Mouse (Mus musculus) midbrain, embryonic 14.5 days (tissue): Measurements from ENCODE around the gene Fkbp5. TPM values are rescaled to one million over a fixed set of nuclear protein-coding genes. Genes with fewer than 3 reads are reported as not detected.

Source experiments
- ATAC-seq: fragments of 200-750 bp; cut with Nextera tagmentation; 2 replicates; pipeline ENCODE4 v1.8.0; 2017; ENCODE audit warnings: moderate number of reproducible peaks, moderate library complexity; ENCODE audit not compliant: low FRiP score, low TSS enrichment
- DNase-seq: peaks from one replicate; pipeline ENCODE4 v3.0.0-alpha.2; 2015
- H3K27ac ChIP-seq: fragments of 300-500 bp; sonication (generic); replicated peaks from 2 replicates; pipeline ENCODE4 v1.5.1; 2014; ENCODE audit warnings: mild to moderate bottlenecking, low read depth, low read length, moderate library complexity
- H3K27me3 ChIP-seq: fragments of 300-500 bp; sonication (generic); 2 replicates; pipeline ENCODE4 v1.6.1; 2014; ENCODE audit warnings: low read length, control low read depth, mixed read lengths; ENCODE audit not compliant: control insufficient read depth, insufficient read depth
- H3K36me3 ChIP-seq: fragments of 300-500 bp; sonication (generic); 2 replicates; pipeline ENCODE4 v1.6.1; 2014; ENCODE audit warnings: low read length, control low read depth; ENCODE audit not compliant: control insufficient read depth, insufficient read depth
- H3K4me1 ChIP-seq: fragments of 300-500 bp; sonication (generic); 2 replicates; pipeline ENCODE4 v1.6.1; 2014; ENCODE audit warnings: mild to moderate bottlenecking, antibody characterized with exemption, low read length, control low read depth; ENCODE audit not compliant: control insufficient read depth, insufficient read depth
- H3K4me2 ChIP-seq: fragments of 300-500 bp; sonication (generic); 2 replicates; pipeline ENCODE4 v1.6.1; 2014; ENCODE audit warnings: mild to moderate bottlenecking, low read length, moderate library complexity
- H3K4me3 ChIP-seq: fragments of 300-500 bp; sonication (generic); replicated peaks from 2 replicates; pipeline ENCODE4 v1.5.1; 2014; ENCODE audit warnings: low read depth, low read length
- H3K9ac ChIP-seq: fragments of 300-500 bp; sonication (generic); replicated peaks from 2 replicates; pipeline ENCODE4 v1.6.1; 2014; ENCODE audit warnings: mild to moderate bottlenecking, low read length, moderate library complexity
- H3K9me3 ChIP-seq: fragments of 300-500 bp; sonication (generic); 2 replicates; pipeline ENCODE4 v1.6.1; 2016; ENCODE audit warnings: low read length, control low read depth, mixed read lengths; ENCODE audit not compliant: control insufficient read depth
- WGBS: fragments of 180-500 bp; shearing (Covaris S2); extraction: QIAGEN DNeasy Blood & Tissue Kit; methylation state at CpG from one replicate; pipeline ENCODE4 v1.1.7; 2014; 5-methylcytosine and 5-hydroxymethylcytosine counted together
- polyA plus RNA-seq: library from polyadenylated mRNA; unstranded; fragments of >200 nt; fragmentation: Nextera tagmentation; extraction: Ambion mirVana; gene quantifications from 2 replicates; pipeline ENCODE4 v1.2.1, GENCODE M21; 2014

The Fkbp5 gene
- polyA plus RNA-seq, 1 experiment from 2014 or later, result 11.6 TPM

DNA sequence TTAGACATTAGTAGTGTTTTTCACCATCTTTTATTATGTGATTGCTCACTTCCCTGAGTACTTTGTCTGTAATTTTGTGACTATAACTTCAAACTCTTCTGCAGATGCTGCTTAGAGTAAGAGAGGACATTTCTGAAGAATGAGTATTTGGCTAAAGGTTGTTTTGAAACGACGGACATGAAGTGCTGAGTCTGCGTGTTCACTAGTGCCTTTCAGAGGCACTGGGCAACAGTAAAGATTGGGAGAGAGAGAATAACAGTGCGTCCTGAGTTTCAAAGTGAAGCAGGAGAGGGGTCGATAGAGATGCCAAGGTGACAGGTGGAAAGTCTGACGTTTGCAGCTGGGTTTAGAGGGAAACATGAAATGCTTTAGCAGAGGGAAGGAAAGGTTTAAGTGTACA, 69.1 kb downstream of the Fkbp5 start:
- Histone ChIP-seq H3K9me3 (no peaks in the 10 kb centered on the region), H3K27ac (no peak overlapping the region), H3K4me3 (no peak overlapping the region), H3K4me1 (0 out of 2 replicates have a peak, but pooled peaks cover 3% of the 10 kb centered on the region), H3K36me3 (no peaks in the 10 kb centered on the region), H3K4me2 (no peak overlapping the region), H3K27me3 (no peaks in the 10 kb centered on the region), H3K9ac (no peak overlapping the region)
- DNase-seq (no peak), ATAC-seq (no peak)
- 77% methylated on average over 6 of the region's 6 CpGs for WGBS

DNA sequence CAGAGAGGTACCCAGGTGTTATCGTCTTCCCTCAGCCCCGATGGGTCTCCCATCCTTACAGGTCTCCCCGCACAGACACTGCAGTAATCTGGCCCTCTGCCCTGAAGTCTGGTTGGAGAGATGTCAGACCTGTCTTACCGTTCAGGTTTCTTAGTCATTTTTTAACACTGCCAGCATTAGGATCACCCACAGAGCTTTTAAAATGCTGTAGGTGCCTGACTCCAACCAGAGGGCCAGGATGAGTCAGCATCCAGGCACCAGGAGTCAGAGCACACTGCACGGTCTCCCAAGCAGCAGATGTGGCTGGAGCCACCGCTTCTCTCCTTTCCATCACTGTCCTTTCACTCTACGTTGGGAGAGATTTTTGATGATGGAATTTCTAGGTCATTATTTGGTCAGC, 69.5 kb downstream of the Fkbp5 start:
- Histone ChIP-seq H3K9me3 (no peaks in the 10 kb centered on the region), H3K4me1 (0 out of 2 replicates have a peak, but pooled peaks cover 3% of the 10 kb centered on the region), H3K36me3 (no peaks in the 10 kb centered on the region), H3K27ac (no peak overlapping the region), H3K27me3 (no peaks in the 10 kb centered on the region), H3K9ac (no peak overlapping the region), H3K4me2 (no peak overlapping the region), H3K4me3 (no peak overlapping the region)
- no peak for DNase-seq
- no peak for ATAC-seq
- WGBS, result 82% methylated on average over 7 of the region's 7 CpGs

DNA sequence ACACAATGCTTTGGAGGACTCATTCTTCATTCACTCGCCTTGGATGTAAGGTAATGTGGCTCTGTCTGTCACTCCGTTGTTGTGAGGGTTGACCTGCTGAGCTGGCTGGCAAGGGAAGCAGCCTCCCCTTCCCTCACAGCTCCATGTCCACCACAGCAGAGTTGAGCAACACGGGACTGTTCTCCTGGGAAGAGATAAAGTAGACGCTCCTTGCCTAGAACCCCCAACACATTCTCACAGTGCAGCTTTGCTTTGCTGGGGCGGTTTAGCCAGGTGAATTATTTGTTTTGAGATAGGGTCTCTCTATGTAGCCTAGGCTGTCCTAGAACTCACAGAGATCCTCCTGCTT, 70.5 kb downstream of the Fkbp5 start:
- Histone ChIP-seq H3K4me2 (no peak overlapping the region), H3K4me1 (no peaks in the 10 kb centered on the region), H3K9me3 (no peaks in the 10 kb centered on the region), H3K27ac (no peak overlapping the region), H3K9ac (no peak overlapping the region), H3K27me3 (no peaks in the 10 kb centered on the region), H3K36me3 (no peaks in the 10 kb centered on the region), H3K4me3 (no peak overlapping the region)
- no peak for DNase-seq
- ATAC-seq, result no peak
- WGBS, result 91% methylated on average over 5 of the region's 5 CpGs

DNA sequence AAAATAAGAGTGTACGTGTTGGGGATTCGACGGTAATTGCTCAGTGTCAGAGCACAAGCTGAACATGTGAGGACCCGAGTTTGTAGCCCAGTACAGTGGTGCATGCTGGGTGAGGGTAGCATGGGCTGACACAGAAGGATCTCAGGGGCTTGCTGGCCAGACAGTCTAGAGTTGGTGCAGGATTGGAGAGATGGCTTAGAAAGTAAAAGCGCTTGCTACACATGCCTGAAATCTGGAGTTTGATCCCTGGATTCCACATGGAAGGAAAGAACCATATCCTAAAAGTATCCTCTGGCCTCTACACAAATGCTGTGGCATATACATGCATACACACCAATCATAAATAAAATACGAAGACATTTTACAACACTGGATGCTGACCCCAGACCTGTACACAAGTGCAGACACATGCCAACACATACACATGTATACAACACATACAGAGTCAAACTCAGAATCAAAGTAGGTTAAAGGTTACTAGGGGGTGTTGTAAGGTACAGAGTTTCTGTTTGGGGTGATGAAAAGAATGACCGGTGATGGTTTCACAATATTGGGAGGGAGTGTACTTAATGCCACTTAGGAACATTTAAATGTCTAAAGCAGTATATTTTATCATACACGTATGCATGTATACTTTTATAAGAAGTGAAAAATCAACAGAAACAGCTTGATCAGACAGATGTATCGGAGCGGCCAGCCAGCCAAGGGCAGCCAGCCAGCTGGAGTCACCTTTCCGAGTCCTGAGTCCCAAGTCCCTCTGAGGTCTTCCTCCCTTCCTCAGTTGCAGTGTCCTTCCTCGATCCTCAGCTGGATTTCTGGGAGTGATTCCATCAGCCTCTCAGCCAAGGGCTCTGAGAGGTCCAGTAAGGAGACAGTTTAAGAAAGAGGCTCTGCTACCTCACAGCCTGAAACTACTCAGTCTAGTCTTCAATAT, 71.2 kb downstream of the Fkbp5 start:
- Histone ChIP-seq H3K9me3 (no peaks in the 10 kb centered on the region), H3K27ac (no peak overlapping the region), H3K4me1 (no peaks in the 10 kb centered on the region), H3K36me3 (no peaks in the 10 kb centered on the region), H3K4me2 (no peak overlapping the region), H3K9ac (no peak overlapping the region), H3K4me3 (no peak overlapping the region), H3K27me3 (no peaks in the 10 kb centered on the region)
- DNase-seq (no peak), ATAC-seq (no peak)
- WGBS, result 91% methylated on average over 12 of the region's 12 CpGs

DNA sequence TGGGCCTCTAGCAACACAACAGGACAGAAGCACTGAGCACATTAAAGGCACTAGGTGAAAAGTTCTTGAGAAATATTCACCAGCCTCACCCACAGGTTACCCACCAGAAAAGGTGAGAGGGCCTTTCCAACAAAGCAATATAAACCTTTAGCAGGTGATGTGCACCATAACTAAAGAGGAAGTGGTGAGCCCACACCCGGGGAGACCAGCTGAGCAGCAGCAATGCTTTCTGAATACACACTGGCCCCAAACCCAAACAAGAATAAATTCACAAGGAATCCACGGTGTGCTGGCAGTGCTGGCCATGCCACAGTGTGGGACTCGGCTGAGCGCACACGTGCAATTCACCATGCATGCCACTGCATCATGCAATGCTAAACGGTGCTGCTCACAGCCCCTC, 74.7 kb downstream of the Fkbp5 start:
- Histone ChIP-seq H3K9me3 (no peaks in the 10 kb centered on the region), H3K4me1 (no peaks in the 10 kb centered on the region), H3K27ac (no peak overlapping the region), H3K27me3 (no peaks in the 10 kb centered on the region), H3K4me2 (no peak overlapping the region), H3K9ac (no peak overlapping the region), H3K4me3 (no peak overlapping the region), H3K36me3 (0 out of 2 replicates have a peak, but pooled peaks cover 6% of the 10 kb centered on the region)
- no peak for DNase-seq
- WGBS, result 77% methylated on average over 6 of the region's 6 CpGs
- no peak for ATAC-seq

DNA sequence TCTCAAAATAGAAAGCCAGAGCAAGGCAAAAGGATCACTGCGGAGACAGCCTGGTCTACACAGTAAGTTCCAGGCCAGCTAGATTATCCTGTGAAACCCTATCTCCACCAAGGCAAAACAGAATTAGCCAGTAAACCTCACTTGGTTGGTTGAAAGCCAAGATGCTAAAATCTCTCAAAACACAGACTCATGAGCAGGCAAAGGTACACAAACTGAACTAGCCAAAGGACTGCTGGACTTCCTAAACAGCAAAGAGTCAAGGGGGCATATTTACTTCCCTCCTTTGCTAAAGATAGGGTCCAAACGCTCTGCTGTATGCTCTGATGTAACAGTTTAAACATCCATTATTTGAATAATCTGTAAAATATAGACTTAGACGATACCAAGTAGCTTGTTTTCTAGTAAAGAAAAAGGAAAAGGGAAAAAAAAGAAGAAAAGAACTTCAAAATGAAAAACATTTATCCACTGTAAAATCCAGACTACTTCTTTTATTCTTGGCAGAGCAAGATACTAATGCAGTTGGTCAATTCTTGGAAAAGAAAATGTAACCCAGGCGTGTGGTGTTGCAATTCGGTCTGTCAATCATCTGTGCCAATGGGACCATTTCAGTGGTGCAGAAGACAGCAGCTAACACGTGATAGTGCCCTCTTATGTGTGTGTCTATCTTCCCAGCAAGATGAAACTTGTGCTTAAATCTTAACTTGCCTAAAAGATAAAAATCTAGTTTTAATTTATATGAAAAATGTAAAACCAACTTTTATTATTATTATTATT, 78.8 kb downstream of the Fkbp5 start:
- no peak overlapping the region for H3K4me2 ChIP-seq
- H3K27ac ChIP-seq, result no peak overlapping the region
- H3K9me3 ChIP-seq, result no peaks in the 10 kb centered on the region
- no peak overlapping the region for H3K9ac ChIP-seq
- H3K4me1 ChIP-seq, result no peaks in the 10 kb centered on the region
- peaks cover 12% of the 10 kb centered on the region; the same call in 1 of the 2 replicates for H3K36me3 ChIP-seq
- H3K27me3 ChIP-seq, result no peaks in the 10 kb centered on the region
- no peak overlapping the region for H3K4me3 ChIP-seq
- ATAC-seq (no peak), DNase-seq (no peak)
- 83% methylated on average over 6 of the region's 6 CpGs for WGBS

DNA sequence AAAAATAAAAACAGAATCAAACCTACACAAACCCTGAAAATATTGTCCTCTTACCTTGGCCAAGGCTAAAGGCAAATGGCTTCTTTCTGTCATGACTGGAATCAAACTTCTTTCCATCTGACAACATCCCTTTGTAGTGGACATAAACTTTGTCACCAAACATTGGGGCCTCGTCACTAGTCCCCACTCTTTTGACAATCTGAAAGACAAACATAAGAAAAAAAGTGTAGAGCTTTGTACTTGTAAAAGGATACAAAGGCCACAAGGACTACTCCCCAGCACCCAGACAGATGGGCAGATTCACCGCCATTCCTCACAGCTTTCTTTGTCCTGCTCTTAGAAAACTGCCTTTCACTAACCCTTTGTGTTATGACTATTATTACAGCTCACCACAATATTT, 79.4 kb downstream of the Fkbp5 start:
- no peak overlapping the region for H3K27ac ChIP-seq
- H3K9me3 ChIP-seq, result no peaks in the 10 kb centered on the region
- WGBS, result 55% methylated on average over 2 of the region's 2 CpGs
- no peak overlapping the region for H3K4me2 ChIP-seq
- no peak overlapping the region for H3K4me3 ChIP-seq
- no peaks in the 10 kb centered on the region for H3K4me1 ChIP-seq
- ATAC-seq, result no peak
- no peak for DNase-seq
- H3K36me3 ChIP-seq, result peaks cover 13% of the 10 kb centered on the region; the same call in 1 of the 2 replicates
- no peaks in the 10 kb centered on the region for H3K27me3 ChIP-seq
- H3K9ac ChIP-seq, result no peak overlapping the region

DNA sequence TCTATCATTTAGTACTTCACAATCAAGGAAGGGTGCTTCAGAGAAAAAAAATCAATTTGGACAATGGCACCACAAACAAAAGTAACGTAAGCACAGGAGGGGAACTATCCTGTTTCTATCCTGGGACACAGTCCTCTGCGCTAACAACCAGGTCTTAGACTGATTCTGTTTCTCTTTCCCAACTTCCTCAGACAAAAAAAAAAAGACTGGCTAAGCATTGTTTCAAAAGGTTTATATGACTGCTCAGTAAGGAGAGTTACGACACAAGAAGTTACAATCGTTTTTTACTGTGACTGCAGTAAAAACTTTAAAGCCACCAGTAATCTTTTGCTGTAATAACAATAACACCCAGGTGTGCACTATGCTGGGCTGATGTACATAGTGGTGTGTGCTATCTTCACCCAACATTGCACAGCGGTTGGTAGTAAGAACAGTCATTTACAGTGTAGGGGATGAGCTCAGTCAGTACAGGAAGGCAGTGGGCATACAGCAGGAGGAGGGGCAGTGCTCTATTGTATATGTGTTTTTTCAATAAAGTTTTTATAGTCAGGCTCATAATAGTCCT, 82.3 kb downstream of the Fkbp5 start:
- Histone ChIP-seq H3K27ac (no peak overlapping the region), H3K9ac (no peak overlapping the region), H3K4me2 (no peak overlapping the region), H3K27me3 (no peaks in the 10 kb centered on the region), H3K4me3 (no peak overlapping the region), H3K36me3 (peaks cover 15% of the 10 kb centered on the region; the same call in 1 of the 2 replicates), H3K4me1 (no peaks in the 10 kb centered on the region), H3K9me3 (no peaks in the 10 kb centered on the region)
- DNase-seq (no peak), ATAC-seq (no peak)
- 89% methylated on average over 5 of the region's 5 CpGs for WGBS
